Mouse (Mus musculus) heart, embryonic 15.5 days (tissue): Measurements from ENCODE around the gene Itk. TPM values are rescaled to one million over a fixed set of nuclear protein-coding genes. Genes with fewer than 3 reads are reported as not detected.

ENCODE experiments used
- ATAC-seq: fragments of 200-750 bp; cut with Nextera tagmentation; replicated peaks from 2 replicates; pipeline ENCODE4 v1.8.0; 2017; ENCODE audit warnings: low read depth, moderate TSS enrichment; ENCODE audit not compliant: insufficient number of reproducible peaks, insufficient read depth, low FRiP score
- H3K27ac ChIP-seq: fragments of 300-500 bp; sonication (generic); 2 replicates; pipeline ENCODE4 v1.5.1; 2015; ENCODE audit warnings: mild to moderate bottlenecking, inconsistent platforms
- H3K27me3 ChIP-seq: fragments of 300-500 bp; sonication (generic); 2 replicates; pipeline ENCODE4 v1.6.1; 2015; ENCODE audit warnings: inconsistent platforms
- H3K36me3 ChIP-seq: fragments of 300-500 bp; sonication (generic); 2 replicates; pipeline ENCODE4 v1.6.1; 2015; ENCODE audit warnings: mild to moderate bottlenecking, inconsistent platforms
- H3K4me1 ChIP-seq: fragments of 300-500 bp; sonication (generic); replicated peaks from 2 replicates; pipeline ENCODE4 v1.6.1; 2015; ENCODE audit warnings: inconsistent platforms
- H3K4me2 ChIP-seq: fragments of 300-500 bp; sonication (generic); 2 replicates; pipeline ENCODE4 v1.6.1; 2015; ENCODE audit warnings: inconsistent platforms, mild to moderate bottlenecking, moderate library complexity
- H3K4me3 ChIP-seq: fragments of 300-500 bp; sonication (generic); 2 replicates; pipeline ENCODE4 v1.5.1; 2015; ENCODE audit warnings: mild to moderate bottlenecking, inconsistent platforms
- H3K9ac ChIP-seq: fragments of 300-500 bp; sonication (generic); 2 replicates; pipeline ENCODE4 v1.6.1; 2015; ENCODE audit warnings: mild to moderate bottlenecking, inconsistent platforms
- H3K9me3 ChIP-seq: fragments of 300-500 bp; sonication (generic); replicated peaks from 2 replicates; pipeline ENCODE4 v1.6.1; 2016; ENCODE audit warnings: inconsistent platforms
- WGBS: fragments of 180-500 bp; shearing (Covaris S2); methylation state at CpG from one replicate; pipeline ENCODE4 v1.1.7; 2015; ENCODE audit warnings: mixed read lengths; 5-methylcytosine and 5-hydroxymethylcytosine counted together
- polyA plus RNA-seq: library from polyadenylated mRNA; unstranded; fragments of >200 nt; fragmentation: Nextera tagmentation; extraction: Ambion mirVana; gene quantifications from 2 replicates; pipeline ENCODE4 v1.2.1, GENCODE M21; 2015

Gene Itk
- polyA plus RNA-seq, 1 experiment from 2014 or later = 0.20 TPM

- ATAC-seq = 0 out of 2 replicates have a peak, but pooled peaks have one; percentile 27
- H3K4me3 ChIP-seq = no peak overlapping the region
These were observed 20.8 kb upstream of the Itk start for GRCm38 (mm10) chr11:46410018-46410563.

GRCm38 (mm10) chr11:46406721-46407120, 17.4 kb upstream of the Itk start:
- Histone ChIP-seq H3K36me3 (no peaks in the 10 kb centered on the region), H3K4me3 (no peak overlapping the region), H3K27me3 (no peaks in the 10 kb centered on the region), H3K9ac (no peak overlapping the region), H3K4me1 (no peaks in the 10 kb centered on the region), H3K9me3 (no peaks in the 10 kb centered on the region), H3K4me2 (peak overlapping the region; percentile 44), H3K27ac (no peak overlapping the region)
- WGBS = 34% methylated on average over 10 of the region's 10 CpGs
- ATAC-seq = no peak

More at GRCm38 (mm10) chr11:46410018-46410563, 20.8 kb upstream of the Itk start:
- no peak overlapping the region for H3K4me2 ChIP-seq
- H3K36me3 ChIP-seq = no peaks in the 10 kb centered on the region
- no peaks in the 10 kb centered on the region for H3K27me3 ChIP-seq
- H3K9me3 ChIP-seq = no peaks in the 10 kb centered on the region
- H3K9ac ChIP-seq = no peak overlapping the region
- 29% methylated on average over 2 of the region's 2 CpGs for WGBS
- no peaks in the 10 kb centered on the region for H3K4me1 ChIP-seq
- H3K27ac ChIP-seq = no peak overlapping the region

GRCm38 (mm10) chr11:46404986-46405385, 15.7 kb upstream of the Itk start:
- ATAC-seq = no peak

GRCm38 (mm10) chr11:46401555-46401954, 12.2 kb upstream of the Itk start:
- Histone ChIP-seq H3K9ac (no peak overlapping the region), H3K4me2 (no peak overlapping the region), H3K4me1 (no peaks in the 10 kb centered on the region), H3K9me3 (no peaks in the 10 kb centered on the region), H3K36me3 (no peaks in the 10 kb centered on the region), H3K27ac (no peak overlapping the region), H3K4me3 (no peak overlapping the region), H3K27me3 (no peaks in the 10 kb centered on the region)
- WGBS = 71% methylated on average over 12 of the region's 12 CpGs
- no peak for ATAC-seq

More at GRCm38 (mm10) chr11:46404986-46405385, 15.7 kb upstream of the Itk start:
- Histone ChIP-seq H3K4me3 (no peak overlapping the region), H3K9me3 (no peaks in the 10 kb centered on the region), H3K4me1 (no peaks in the 10 kb centered on the region), H3K9ac (no peak overlapping the region), H3K27ac (no peak overlapping the region), H3K4me2 (no peak overlapping the region), H3K36me3 (no peaks in the 10 kb centered on the region), H3K27me3 (no peaks in the 10 kb centered on the region)
- 76% methylated on average over 16 of the region's 16 CpGs for WGBS

GRCm38 (mm10) chr11:46398933-46399383, 9.6 kb upstream of the Itk start:
- H3K27me3 ChIP-seq = no peaks in the 10 kb centered on the region
- WGBS = 58% methylated on average over 5 of the region's 5 CpGs
- no peaks in the 10 kb centered on the region for H3K4me1 ChIP-seq
- no peaks in the 10 kb centered on the region for H3K36me3 ChIP-seq
- no peak overlapping the region for H3K27ac ChIP-seq
- H3K4me3 ChIP-seq = no peak overlapping the region
- no peak overlapping the region for H3K9ac ChIP-seq
- H3K9me3 ChIP-seq = no peaks in the 10 kb centered on the region
- ATAC-seq = no peak
- H3K4me2 ChIP-seq = no peak overlapping the region

- Histone ChIP-seq H3K4me3 (no peak overlapping the region), H3K27me3 (no peaks in the 10 kb centered on the region), H3K9ac (no peak overlapping the region), H3K4me2 (no peak overlapping the region), H3K4me1 (no peaks in the 10 kb centered on the region), H3K9me3 (no peaks in the 10 kb centered on the region), H3K27ac (no peak overlapping the region), H3K36me3 (no peaks in the 10 kb centered on the region)
- no peak for ATAC-seq
- 74% methylated on average over 4 of the region's 4 CpGs for WGBS
These were observed 9.2 kb upstream of the Itk start for GRCm38 (mm10) chr11:46398473-46398872.

- Histone ChIP-seq H3K27ac (no peak overlapping the region), H3K9me3 (no peaks in the 10 kb centered on the region), H3K4me3 (no peak overlapping the region), H3K9ac (no peak overlapping the region), H3K4me2 (no peak overlapping the region), H3K36me3 (no peaks in the 10 kb centered on the region), H3K27me3 (no peaks in the 10 kb centered on the region), H3K4me1 (no peaks in the 10 kb centered on the region)
- no peak for ATAC-seq
- 58% methylated on average over 2 of the region's 2 CpGs for WGBS
These were observed 8.6 kb upstream of the Itk start for GRCm38 (mm10) chr11:46397900-46398299.

GRCm38 (mm10) chr11:46396860-46397179, 7.5 kb upstream of the Itk start:
- ATAC-seq = no peak

GRCm38 (mm10) chr11:46396167-46396859, 7.0 kb upstream of the Itk start, which contains the start of gene Fam71b:
Gene Fam71b, plus strand, starts transcription at chr11:46396559.
- no peak for ATAC-seq
- 55% methylated on average over 13 of the region's 13 CpGs for WGBS

More at GRCm38 (mm10) chr11:46396860-46397179, 7.5 kb upstream of the Itk start:
- Histone ChIP-seq H3K9me3 (no peaks in the 10 kb centered on the region), H3K4me2 (no peak overlapping the region), H3K27ac (no peak overlapping the region), H3K4me1 (no peaks in the 10 kb centered on the region), H3K36me3 (no peaks in the 10 kb centered on the region), H3K4me3 (no peak overlapping the region), H3K9ac (no peak overlapping the region), H3K27me3 (no peaks in the 10 kb centered on the region)
- WGBS = 42% methylated on average over 4 of the region's 4 CpGs

GRCm38 (mm10) chr11:46395698-46396097, 6.4 kb upstream of the Itk start:
- H3K36me3 ChIP-seq = no peaks in the 10 kb centered on the region
- H3K4me1 ChIP-seq = no peaks in the 10 kb centered on the region
- no peak overlapping the region for H3K9ac ChIP-seq
- no peak overlapping the region for H3K4me3 ChIP-seq
- no peak overlapping the region for H3K4me2 ChIP-seq
- H3K9me3 ChIP-seq = no peaks in the 10 kb centered on the region
- ATAC-seq = no peak
- H3K27ac ChIP-seq = no peak overlapping the region
- 84% methylated on average over 2 of the region's 2 CpGs for WGBS
- H3K27me3 ChIP-seq = no peaks in the 10 kb centered on the region

More at GRCm38 (mm10) chr11:46396167-46396859, 7.0 kb upstream of the Itk start, which contains the start of gene Fam71b:
- H3K4me2 ChIP-seq = no peak within 1 kb of the TSS
- H3K4me3 ChIP-seq = no peak within 1 kb of the TSS
- no peaks in the 10 kb centered on the region for H3K36me3 ChIP-seq
- H3K27ac ChIP-seq = no peak within 1 kb of the TSS
- no peaks in the 10 kb centered on the region for H3K9me3 ChIP-seq
- H3K9ac ChIP-seq = no peak within 1 kb of the TSS
- no peaks in the 10 kb centered on the region for H3K27me3 ChIP-seq
- H3K4me1 ChIP-seq = no peaks in the 10 kb centered on the region

- no peak for ATAC-seq
These were observed 5.8 kb upstream of the Itk start for GRCm38 (mm10) chr11:46395088-46395487.

GRCm38 (mm10) chr11:46393413-46393812, 4.1 kb upstream of the Itk start:
- no peaks in the 10 kb centered on the region for H3K36me3 ChIP-seq
- no peak for ATAC-seq
- 74% methylated on average over 4 of the region's 4 CpGs for WGBS

More at GRCm38 (mm10) chr11:46395088-46395487, 5.8 kb upstream of the Itk start:
- Histone ChIP-seq H3K4me2 (no peak overlapping the region), H3K9me3 (no peaks in the 10 kb centered on the region), H3K27ac (no peak overlapping the region), H3K27me3 (no peaks in the 10 kb centered on the region), H3K9ac (no peak overlapping the region), H3K4me3 (no peak overlapping the region), H3K36me3 (no peaks in the 10 kb centered on the region), H3K4me1 (no peaks in the 10 kb centered on the region)
- WGBS = 79% methylated on average over 2 of the region's 2 CpGs

More at GRCm38 (mm10) chr11:46393413-46393812, 4.1 kb upstream of the Itk start:
- no peak overlapping the region for H3K4me3 ChIP-seq
- H3K9ac ChIP-seq = no peak overlapping the region
- H3K27me3 ChIP-seq = no peaks in the 10 kb centered on the region
- H3K4me1 ChIP-seq = no peaks in the 10 kb centered on the region
- H3K27ac ChIP-seq = no peak overlapping the region
- H3K4me2 ChIP-seq = no peak overlapping the region
- no peaks in the 10 kb centered on the region for H3K9me3 ChIP-seq
